Mouse (Mus musculus) MEL (cell line): ENCODE measurements around the gene Tex261. TPM values are rescaled to one million over a fixed set of nuclear protein-coding genes. Genes with fewer than 3 reads are reported as not detected.

Source experiments
- DNase-seq: peaks from one replicate; pipeline ENCODE4 v3.0.0; 2011; ENCODE audit warnings: low read depth, low spot score
- H3K27ac ChIP-seq: 2 replicates; pipeline ENCODE4 v1.5.1; 2012; ENCODE audit warnings: low read depth, mild to moderate bottlenecking, control low read depth, low read length, moderate library complexity; ENCODE audit not compliant: control insufficient read depth
- H3K27me3 ChIP-seq, 2 experiments: fragments of 150-350 bp in 1 of 2; sonication (generic) in 1 of 2; 2 replicates each; pipeline ENCODE4 v1.6.1; 2012; ENCODE audit warnings: low read length in 2 of 2, mild to moderate bottlenecking in 2 of 2, improper control_type of control experiment in 1 of 2, moderate library complexity in 1 of 2; ENCODE audit not compliant: insufficient read depth in 2 of 2, control insufficient read depth in 1 of 2
- H3K36me3 ChIP-seq, 2 experiments: 2 replicates each; pipeline ENCODE4 v1.6.1; 2012 to 2014; ENCODE audit warnings: low read length in 2 of 2, improper control_type of control experiment in 1 of 2, inconsistent platforms in 1 of 2, mild to moderate bottlenecking in 1 of 2; ENCODE audit not compliant: insufficient read depth in 2 of 2, control insufficient read depth in 1 of 2
- H3K4me1 ChIP-seq, 2 experiments: fragments of 150-350 bp in 1 of 2; sonication (generic) in 1 of 2; 2 replicates each; pipeline ENCODE4 v1.6.1; 2012; ENCODE audit warnings: low read length in 2 of 2, improper control_type of control experiment in 1 of 2, mild to moderate bottlenecking in 1 of 2; ENCODE audit not compliant: insufficient read depth in 2 of 2, control insufficient read depth in 1 of 2
- H3K4me3 ChIP-seq, 2 experiments: fragments of 150-350 bp in 1 of 2; sonication (generic) in 1 of 2; 2 replicates each; pipeline ENCODE4 v1.5.1; 2012; ENCODE audit warnings: low read depth in 2 of 2, low read length in 2 of 2, mild to moderate bottlenecking in 2 of 2, moderate library complexity in 2 of 2, control low read depth in 1 of 2, improper control_type of control experiment in 1 of 2; ENCODE audit not compliant: control insufficient read depth in 1 of 2, insufficient read depth in 1 of 2
- H3K79me2 ChIP-seq: 2 replicates; pipeline ENCODE4 v1.6.1; 2012; ENCODE audit warnings: mild to moderate bottlenecking, low read length, moderate library complexity; ENCODE audit not compliant: control insufficient read depth, poor library complexity, insufficient read depth
- H3K9ac ChIP-seq: 2 replicates; pipeline ENCODE4 v1.6.1; 2012; ENCODE audit warnings: low read depth, mild to moderate bottlenecking, control low read depth, low read length, moderate library complexity; ENCODE audit not compliant: control insufficient read depth, poor library complexity, severe bottlenecking
- H3K9me3 ChIP-seq: fragments of 150-350 bp; sonication (generic); replicated peaks from 2 replicates; pipeline ENCODE4 v1.6.1; 2012; ENCODE audit warnings: mild to moderate bottlenecking, low read length, improper control_type of control experiment, moderate library complexity; ENCODE audit not compliant: insufficient read depth
- CHD2 ChIP-seq: IDR thresholded peaks from 2 replicates; pipeline ENCODE4 v1.6.1; 2011; ENCODE audit warnings: low read length, improper control_type of control experiment
- CTCF ChIP-seq, 3 experiments: IDR thresholded peaks in 2 of 3; conservative IDR thresholded peaks in 1 of 3; 2 replicates each; pipeline ENCODE4 v1.5.1; 2011 to 2012; ENCODE audit warnings: low read length in 3 of 3, low read depth in 2 of 3, mild to moderate bottlenecking in 2 of 3, improper control_type of control experiment in 1 of 3, inconsistent platforms in 1 of 3, mixed read lengths in 1 of 3, moderate library complexity in 1 of 3; ENCODE audit not compliant: control insufficient read depth in 1 of 3, insufficient read depth in 1 of 3, poor library complexity in 1 of 3, severe bottlenecking in 1 of 3
- E2F4 ChIP-seq: IDR thresholded peaks from 2 replicates; pipeline ENCODE4 v1.6.1; 2011; ENCODE audit warnings: low read depth, low read length, improper control_type of control experiment, borderline replicate concordance
- GATA1 ChIP-seq: IDR thresholded peaks from 2 replicates; pipeline ENCODE4 v1.6.1; 2011; ENCODE audit warnings: low read depth, low read length, improper control_type of control experiment
- HCFC1 ChIP-seq: IDR thresholded peaks from 2 replicates; pipeline ENCODE4 v1.6.1; 2012; ENCODE audit warnings: low read depth, mild to moderate bottlenecking, inconsistent platforms, low read length, improper control_type of control experiment, moderate library complexity
- JUND ChIP-seq: IDR thresholded peaks from 2 replicates; pipeline ENCODE4 v1.6.1; 2011; ENCODE audit warnings: low read depth, mild to moderate bottlenecking, improper control_type of control experiment, low read length
- KAT2A ChIP-seq: conservative IDR thresholded peaks from 2 replicates; pipeline ENCODE4 v1.6.1; 2012; ENCODE audit warnings: low read depth, low read length, improper control_type of control experiment, inconsistent platforms
- MAFK ChIP-seq: IDR thresholded peaks from 2 replicates; pipeline ENCODE4 v1.6.1; 2011; ENCODE audit warnings: low read depth, mild to moderate bottlenecking, low read length, improper control_type of control experiment, borderline replicate concordance
- MAZ ChIP-seq: IDR thresholded peaks from 2 replicates; pipeline ENCODE4 v1.6.1; 2012; ENCODE audit warnings: low read depth, mild to moderate bottlenecking, inconsistent platforms, low read length, improper control_type of control experiment
- MEF2A ChIP-seq: IDR thresholded peaks from 2 replicates; pipeline ENCODE4 v1.6.1; 2014; ENCODE audit warnings: low read depth, mild to moderate bottlenecking, inconsistent platforms, low read length, improper control_type of control experiment; ENCODE audit not compliant: poor library complexity, insufficient replicate concordance, severe bottlenecking; ENCODE audit errors: extremely low read depth
- MYC ChIP-seq: IDR thresholded peaks from 2 replicates; pipeline ENCODE4 v1.6.1; 2011; ENCODE audit warnings: low read depth, mild to moderate bottlenecking, low read length, improper control_type of control experiment, moderate library complexity
- NELFE ChIP-seq: IDR thresholded peaks from 2 replicates; pipeline ENCODE4 v1.6.1; 2011; ENCODE audit warnings: low read depth, low read length, improper control_type of control experiment
- POLR2AphosphoS2 ChIP-seq: IDR thresholded peaks from 2 replicates; pipeline ENCODE4 v1.6.1; 2011; ENCODE audit warnings: low read length, improper control_type of control experiment
- RAD21 ChIP-seq: IDR thresholded peaks from 2 replicates; pipeline ENCODE4 v1.6.1; 2011; ENCODE audit warnings: mild to moderate bottlenecking, low read depth, low read length, improper control_type of control experiment
- RCOR1 ChIP-seq: IDR thresholded peaks from 2 replicates; pipeline ENCODE4 v1.6.1; 2012; ENCODE audit warnings: low read depth, mild to moderate bottlenecking, inconsistent platforms, low read length, improper control_type of control experiment
- TAL1 ChIP-seq: IDR thresholded peaks from 2 replicates; pipeline ENCODE4 v1.6.1; 2012; ENCODE audit warnings: mild to moderate bottlenecking, inconsistent platforms, low read length, moderate library complexity, mixed read lengths
- TBP ChIP-seq: IDR thresholded peaks from 2 replicates; pipeline ENCODE4 v1.8.0; 2011; ENCODE audit warnings: low read depth, low read length, improper control_type of control experiment
- TCF12 ChIP-seq: IDR thresholded peaks from 2 replicates; pipeline ENCODE4 v1.6.1; 2014; ENCODE audit warnings: low read depth, mild to moderate bottlenecking, inconsistent platforms, low read length, improper control_type of control experiment, moderate library complexity
- UBTF ChIP-seq: IDR thresholded peaks from 2 replicates; pipeline ENCODE4 v1.6.1; 2012; ENCODE audit warnings: low read depth, mild to moderate bottlenecking, inconsistent platforms, low read length, improper control_type of control experiment, moderate library complexity, borderline replicate concordance; ENCODE audit not compliant: insufficient read depth
- USF1 ChIP-seq: IDR thresholded peaks from 2 replicates; pipeline ENCODE4 v1.6.1; 2014; ENCODE audit warnings: low read depth, mild to moderate bottlenecking, inconsistent platforms, low read length, improper control_type of control experiment, moderate library complexity
- USF2 ChIP-seq, 2 experiments: IDR thresholded peaks; 2 replicates each; pipeline ENCODE4 v1.6.1; 2011 to 2012; ENCODE audit warnings: improper control_type of control experiment in 2 of 2, low read length in 2 of 2, borderline replicate concordance in 1 of 2, inconsistent platforms in 1 of 2, low read depth in 1 of 2, mild to moderate bottlenecking in 1 of 2; ENCODE audit not compliant: insufficient read depth in 1 of 2
- ZC3H11A ChIP-seq: IDR thresholded peaks from 2 replicates; pipeline ENCODE4 v1.6.1; 2012; ENCODE audit warnings: low read depth, mild to moderate bottlenecking, inconsistent platforms, low read length, improper control_type of control experiment
- ZMIZ1 ChIP-seq: IDR thresholded peaks from 2 replicates; pipeline ENCODE4 v1.6.1; 2012; ENCODE audit warnings: low read depth, mild to moderate bottlenecking, inconsistent platforms, low read length, improper control_type of control experiment, moderate library complexity
- ZNF384 ChIP-seq: IDR thresholded peaks from 2 replicates; pipeline ENCODE4 v1.6.1; 2012; ENCODE audit warnings: low read depth, mild to moderate bottlenecking, inconsistent platforms, low read length, improper control_type of control experiment
- polyA plus RNA-seq, 2 experiments: library from polyadenylated mRNA; stranded (reverse) in 1 of 2; unstranded in 1 of 2; fragments of >175 nt in 1 of 2; fragments of >200 nt in 1 of 2; gene quantifications; 2 replicates each; pipeline versions ENCODE4 v1.2.1 to v1.2.4; 2012; ENCODE audit warnings: low replicate concordance in 2 of 2, low read depth in 1 of 2; ENCODE audit not compliant: insufficient read length in 2 of 2, insufficient read depth in 1 of 2, missing spikeins in 1 of 2
- total RNA-seq: library from RNA; depleted of rRNA; stranded (reverse); fragments of 300-350 nt; gene quantifications from 2 replicates; pipeline ENCODE4 v1.2.3, GENCODE M21; 2012

The Tex261 gene
- total and polyA plus RNA-seq, 3 experiments = 56.2 to 104 TPM; not detected in 1

DNA sequence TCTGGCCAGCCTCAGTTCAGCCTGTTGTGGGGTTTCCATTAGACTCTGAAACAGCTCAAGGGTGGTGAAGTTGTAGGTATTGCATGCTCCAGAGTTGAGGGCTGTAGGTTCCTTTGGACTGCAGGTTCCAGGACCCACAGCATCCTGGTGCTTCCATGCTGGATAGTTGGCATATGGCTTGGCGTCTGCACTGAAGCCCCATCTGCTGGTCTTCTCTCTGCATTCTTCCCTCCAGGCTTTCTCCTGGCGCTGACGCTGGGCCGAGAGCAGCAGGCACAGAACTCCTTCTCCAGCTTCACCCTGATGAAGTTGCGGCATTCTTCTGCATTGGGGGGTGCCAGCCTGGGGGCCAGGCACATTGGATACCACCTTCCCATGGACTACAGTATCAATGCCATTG lies 26.4 kb upstream of the Tex261 start:
- no peaks in the 10 kb centered on the region for H3K27me3 ChIP-seq
- H3K79me2 ChIP-seq = no peaks in the 10 kb centered on the region
- no peak overlapping the region for H3K9ac ChIP-seq
- no peak for DNase-seq
- no peak overlapping the region for H3K27ac ChIP-seq
- no peak overlapping the region for H3K4me3 ChIP-seq
- no peaks in the 10 kb centered on the region for H3K9me3 ChIP-seq
- no peak for TF ChIP-seq HCFC1
- no peak for TF ChIP-seq RAD21
- no peak for TF ChIP-seq TAL1
- TF ChIP-seq, all 39 proteins: peak for 0
- no peaks in the 10 kb centered on the region for H3K4me1 ChIP-seq
- no peaks in the 10 kb centered on the region for H3K36me3 ChIP-seq

DNA sequence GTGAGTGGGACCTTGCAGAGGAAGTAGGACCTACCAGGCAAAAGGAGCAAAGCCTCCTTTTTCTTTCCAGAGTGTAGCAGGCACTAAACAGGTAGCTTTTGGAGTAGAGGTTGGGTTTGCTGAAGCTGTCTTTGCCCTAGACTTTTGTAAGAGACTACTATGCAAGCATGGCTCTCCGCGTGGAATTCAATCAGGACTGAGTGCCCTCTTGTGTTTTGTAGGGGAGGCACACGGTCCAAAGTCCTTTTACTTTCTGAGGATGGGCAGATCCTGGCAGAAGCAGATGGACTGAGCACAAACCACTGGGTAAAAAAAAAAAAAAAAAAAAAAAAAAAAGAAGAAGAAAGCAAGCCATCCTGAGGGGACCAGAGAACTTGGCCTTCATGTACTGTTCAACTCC lies 21.1 kb upstream of the Tex261 start:
- H3K27me3 ChIP-seq = no peaks in the 10 kb centered on the region
- H3K79me2 ChIP-seq = no peaks in the 10 kb centered on the region; the same call in 1 of the 2 replicates
- peaks cover 0 to 5% of the 10 kb centered on the region in 2 experiments; a peak in 2 of 4 replicates for H3K36me3 ChIP-seq
- no peak for DNase-seq
- no peak overlapping the region for H3K27ac ChIP-seq
- no peaks in the 10 kb centered on the region for H3K9me3 ChIP-seq
- H3K9ac ChIP-seq = no peak overlapping the region
- H3K4me1 ChIP-seq = peaks cover 3 to 9% of the 10 kb centered on the region in 2 experiments
- H3K4me3 ChIP-seq = no peak overlapping the region
- TF ChIP-seq MAZ (no peak), ZNF384 (0 out of 2 replicates have a peak, but pooled peaks have one; percentile 22)

DNA sequence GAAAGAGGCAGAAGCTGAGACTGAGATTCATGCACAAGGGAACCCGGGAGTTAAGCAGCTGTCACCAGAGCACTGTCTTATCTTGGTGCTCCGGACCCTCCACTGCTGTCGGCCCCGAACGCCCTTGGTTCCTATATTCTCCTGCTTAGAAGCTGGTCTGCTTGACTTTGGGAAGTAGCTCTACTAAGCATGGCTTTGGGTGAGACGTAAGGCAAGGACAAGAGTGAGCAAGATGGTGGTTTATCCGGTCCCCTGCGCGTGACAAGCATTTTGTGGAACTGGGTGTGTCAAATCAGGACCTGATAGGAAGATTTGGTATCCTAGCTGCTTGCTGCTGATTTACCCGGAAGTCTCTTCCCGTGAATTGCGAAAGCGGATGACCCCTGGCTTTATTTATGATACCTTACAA lies 19.9 kb upstream of the Tex261 start:
- no peaks in the 10 kb centered on the region; the same call in 1 of the 2 replicates for H3K79me2 ChIP-seq
- peaks cover 0 to 16% of the 10 kb centered on the region in 2 experiments; a peak in 2 of 4 replicates for H3K36me3 ChIP-seq
- no peaks in the 10 kb centered on the region for H3K9me3 ChIP-seq
- H3K4me3 ChIP-seq = peak overlapping the region; percentile 51 to 72
- H3K27ac ChIP-seq = peak overlapping the region; percentile 83
- H3K4me1 ChIP-seq = peaks cover 6 to 21% of the 10 kb centered on the region in 2 experiments
- H3K9ac ChIP-seq = peak overlapping the region; percentile 85
- peak; percentile 67 for DNase-seq
- no peaks in the 10 kb centered on the region for H3K27me3 ChIP-seq
- TF ChIP-seq MEF2A (no peak), MYC (0 out of 2 replicates have a peak, but pooled peaks have one; percentile 16), ZMIZ1 (no peak), NELFE (no peak), E2F4 (no peak), RCOR1 (peak; percentile 83), POLR2AphosphoS2 (no peak), TBP (no peak), ZC3H11A (no peak), MAZ (no peak), CTCF (IDR thresholded peaks at IDR 0.05 in 2 of 3, conservative IDR thresholded peaks at IDR 0.05 in 1 of 3; ENCODE audit: control insufficient read depth in 1 of 3, insufficient read depth in 1 of 3, low read depth in 2 of 3, low read length in 3 of 3, poor library complexity in 1 of 3, severe bottlenecking in 1 of 3) (no peak), TAL1 (no peak), TCF12 (no peak), MAFK (no peak), CHD2 (no peak), USF1 (0 out of 2 replicates have a peak, but pooled peaks have one; percentile 9), KAT2A (no peak), USF2 (IDR thresholded peaks at IDR 0.05; ENCODE audit: borderline replicate concordance in 1 of 2, insufficient read depth in 1 of 2, low read depth in 1 of 2, low read length in 2 of 2) (no peak), HCFC1 (no peak), ZNF384 (no peak), GATA1 (peak; percentile 26; the same call in 1 of the 2 replicates), UBTF (no peak), JUND (no peak)
